Mouse (Mus musculus) kidney, postnatal 4 days (tissue): ENCODE measurements around the gene Plagl1.
"Not testable (repeated sequence)": the region's sequence is repeated elsewhere in the genome, so short reads cannot be mapped to it uniquely, and the experiment has no call there.

Source experiments
- DNase-seq, 2 experiments: peaks; one replicate each; pipeline ENCODE4 v3.0.0; 2021; ENCODE audit warnings: mixed read lengths in 2 of 2

Gene Plagl1

GRCm38 (mm10) chr10:13060021-13060668, at the start of gene Plagl1:
Gene Plagl1 (plus strand): TSS chr10:13060504.
- no peak for DNase-seq

GRCm38 (mm10) chr10:13014026-13014425, 46.3 kb upstream of the Plagl1 start:
- no peak for DNase-seq

DNA sequence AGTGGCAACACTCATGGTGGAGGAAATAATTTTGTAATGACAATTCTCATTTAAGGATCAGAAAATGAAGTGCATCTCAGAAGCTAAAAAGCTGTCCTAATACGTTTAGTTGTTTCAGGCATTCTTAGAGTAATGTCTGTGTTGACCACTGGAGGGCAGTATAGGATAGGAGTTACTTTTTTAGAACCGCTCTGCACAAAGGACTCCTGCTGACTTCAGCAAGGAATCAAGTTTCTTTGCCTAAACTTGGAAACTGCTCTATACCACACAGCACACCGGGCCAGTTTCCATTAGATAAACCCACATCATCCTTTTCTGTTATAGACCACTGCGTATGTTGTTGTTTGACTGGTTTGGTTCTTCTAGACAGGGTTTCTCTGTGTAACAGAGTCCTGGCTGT, 43.7 kb upstream of the Plagl1 start:
- DNase-seq: peak in 1 of 2 experiments; percentile 43

DNA sequence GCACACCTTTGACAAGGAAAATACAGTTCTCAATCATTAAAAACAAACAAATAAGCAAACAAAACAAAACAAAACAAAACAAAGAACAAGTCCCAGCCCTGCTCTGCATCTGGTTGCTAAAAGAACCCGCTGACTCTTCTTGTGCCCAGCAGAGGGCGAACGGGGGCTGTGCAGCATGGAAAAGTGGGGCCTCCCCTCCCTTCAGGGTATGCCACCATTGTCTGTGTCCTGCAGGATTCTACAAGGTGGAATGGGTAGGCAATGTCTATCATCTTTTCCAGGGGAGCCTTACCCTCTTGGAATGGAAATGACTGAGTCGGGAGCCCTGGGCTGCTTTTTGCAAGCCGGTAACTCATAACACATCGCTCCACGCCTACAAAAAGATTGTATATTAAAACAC, 41.8 kb upstream of the Plagl1 start:
- peak; percentile 68 to 72 for DNase-seq

DNA sequence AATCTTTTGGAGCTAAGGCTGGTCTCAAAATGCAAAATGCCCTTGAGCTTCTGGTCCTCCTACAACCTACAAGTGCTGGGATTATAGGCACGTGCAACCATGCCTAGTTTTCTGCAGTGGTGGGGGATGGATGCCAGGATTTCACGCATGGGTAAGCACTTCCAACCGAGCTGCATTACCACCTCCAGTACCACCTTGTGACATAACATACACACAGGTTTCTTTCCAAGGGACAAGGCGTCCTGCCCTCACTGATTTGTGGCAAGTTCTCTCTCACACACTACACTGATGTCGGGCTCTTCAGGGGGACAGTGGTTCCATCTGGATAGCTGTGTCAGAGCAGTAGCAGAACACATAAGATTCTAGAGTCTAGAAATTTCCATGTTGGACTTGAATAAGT, 41.3 kb upstream of the Plagl1 start:
- no peak for DNase-seq

DNA sequence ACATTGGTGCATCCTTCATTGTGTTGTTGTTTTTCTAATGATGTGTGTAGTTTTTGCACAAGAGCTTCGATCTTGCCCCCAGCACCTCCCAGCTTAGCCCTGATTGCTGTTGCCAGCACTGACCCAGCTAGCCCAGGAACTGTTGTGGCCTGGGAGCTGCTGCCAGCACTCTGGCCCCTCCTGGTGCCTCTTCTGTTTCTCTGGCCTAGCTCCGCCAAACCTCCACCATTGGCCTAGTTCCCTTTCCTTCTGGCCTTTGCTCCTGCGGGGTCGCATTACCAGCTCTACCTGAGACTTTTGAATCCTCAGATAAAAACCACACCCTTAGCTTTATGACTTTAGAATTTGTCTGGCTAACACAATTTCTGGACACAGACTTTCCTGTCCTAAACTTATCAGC, 38.2 kb upstream of the Plagl1 start:
- DNase-seq: no peak

GRCm38 (mm10) chr10:13023985-13024384, 36.3 kb upstream of the Plagl1 start:
- DNase-seq: not testable (repeated sequence)

GRCm38 (mm10) chr10:13027702-13028101, 32.6 kb upstream of the Plagl1 start:
- DNase-seq: no peak

GRCm38 (mm10) chr10:13028215-13028614, 32.1 kb upstream of the Plagl1 start:
- DNase-seq: no peak

DNA sequence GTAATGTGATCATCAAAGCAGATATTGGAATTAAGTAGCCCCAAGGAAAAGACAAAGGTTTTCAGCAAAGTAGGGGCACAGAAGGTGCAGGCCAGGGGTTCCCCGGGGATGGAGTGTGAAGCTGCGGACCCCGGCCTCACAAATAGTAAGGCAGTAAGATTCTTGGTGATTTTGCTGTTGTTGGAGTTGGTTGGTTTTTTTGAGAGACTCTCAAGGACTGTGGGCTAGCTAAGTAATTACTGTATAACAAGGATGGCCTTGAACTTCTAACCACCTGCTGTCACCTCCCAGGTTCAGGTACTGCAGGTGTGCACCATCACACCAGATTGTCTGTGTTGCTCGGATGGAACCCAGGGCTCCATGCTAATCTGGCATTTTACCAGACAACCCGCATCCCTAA, 30.9 kb upstream of the Plagl1 start:
- no peak for DNase-seq

DNA sequence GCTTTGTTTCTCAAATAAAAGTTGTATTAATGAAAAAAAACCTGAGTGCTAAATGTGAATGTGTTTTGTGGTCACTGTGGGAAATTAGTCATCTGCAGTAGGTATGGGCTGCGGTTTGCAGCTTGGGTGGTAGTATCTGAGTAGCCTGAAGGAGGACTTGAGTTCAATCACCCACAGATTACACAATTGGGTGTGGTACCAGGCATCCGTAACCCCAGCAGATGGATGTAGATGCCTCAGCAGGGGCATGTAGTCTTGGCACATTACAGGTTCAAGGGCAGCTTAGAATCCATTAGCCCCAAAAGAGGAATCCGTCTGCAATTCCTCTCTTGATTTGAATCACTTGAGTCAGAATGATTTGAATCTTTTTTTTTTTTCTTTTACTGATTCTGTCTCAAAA, 25.0 kb upstream of the Plagl1 start:
- DNase-seq: no peak

- no peak for DNase-seq
These were observed 20.6 kb upstream of the Plagl1 start for GRCm38 (mm10) chr10:13039637-13040174.

GRCm38 (mm10) chr10:13044659-13045058, 15.6 kb upstream of the Plagl1 start:
- DNase-seq: no peak

DNA sequence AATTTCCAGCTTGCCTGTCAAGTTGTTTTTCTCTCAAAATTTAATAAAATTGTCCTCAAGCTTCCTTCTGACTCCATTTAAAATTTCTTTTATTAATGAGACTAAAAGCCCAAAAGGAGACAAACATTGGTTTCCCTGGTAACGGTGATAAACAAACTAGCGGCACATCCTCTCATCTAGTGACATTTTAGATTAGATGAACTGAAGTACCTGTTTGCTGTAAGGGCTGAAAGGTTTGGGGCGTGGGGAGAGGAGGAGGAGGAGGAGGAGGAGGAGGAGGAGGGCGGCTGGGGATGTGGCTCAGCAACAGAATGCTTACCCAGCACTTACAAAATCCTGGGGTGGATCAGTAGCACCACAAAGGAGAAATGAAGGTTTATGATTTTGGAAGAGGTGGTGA, 12.5 kb upstream of the Plagl1 start:
- DNase-seq: no peak

DNA sequence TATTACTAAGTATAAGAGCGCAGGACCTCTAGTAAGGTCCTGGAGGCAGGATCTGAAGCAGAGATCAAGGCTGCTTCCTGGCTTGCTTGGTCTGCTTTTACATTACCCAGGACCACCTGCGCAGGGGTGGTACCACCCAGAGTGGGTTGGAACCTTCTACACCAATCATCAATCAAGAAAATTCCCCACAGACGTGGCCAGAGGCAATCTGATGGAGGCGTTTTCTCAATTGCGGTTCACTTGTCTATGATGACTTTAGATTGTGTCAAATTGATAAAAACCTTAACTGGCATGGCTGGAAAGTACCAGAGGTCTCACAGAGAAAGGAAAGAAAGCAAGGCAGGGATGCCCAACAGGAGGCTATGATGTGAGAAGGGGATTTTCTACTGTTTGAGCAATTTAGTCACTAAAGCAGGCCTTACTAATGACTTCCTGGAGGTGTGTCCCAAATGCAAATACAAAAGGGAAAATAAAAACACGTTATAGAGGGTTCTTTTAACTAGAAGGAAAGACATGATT, 3.4 kb upstream of the Plagl1 start:
- no peak for DNase-seq

- peak in 1 of 2 experiments; percentile 35 for DNase-seq
These were observed 742 bp downstream of the Plagl1 start for GRCm38 (mm10) chr10:13060821-13061671.

DNA sequence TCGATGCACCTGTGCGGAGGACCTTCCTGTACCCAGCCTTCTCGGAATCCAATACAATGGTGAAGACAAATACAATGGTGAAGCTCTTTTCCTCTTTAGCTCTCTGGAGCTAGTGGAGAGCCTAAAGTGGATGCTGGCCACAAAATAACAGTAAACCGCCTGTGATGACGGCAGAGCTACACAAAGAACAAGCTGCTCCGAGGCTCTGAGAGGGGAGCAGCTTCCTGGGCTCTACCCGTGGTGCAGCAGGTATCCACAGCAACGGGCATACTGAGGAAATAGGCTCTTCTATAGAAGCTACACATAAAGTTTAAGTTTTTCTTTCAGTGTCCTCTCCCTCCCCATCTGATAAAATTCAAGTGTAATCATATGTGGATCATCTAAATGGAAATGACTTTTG, 2.1 kb downstream of the Plagl1 start:
- no peak for DNase-seq

GRCm38 (mm10) chr10:13063457-13063856, 3.2 kb downstream of the Plagl1 start:
- DNase-seq: no peak

DNA sequence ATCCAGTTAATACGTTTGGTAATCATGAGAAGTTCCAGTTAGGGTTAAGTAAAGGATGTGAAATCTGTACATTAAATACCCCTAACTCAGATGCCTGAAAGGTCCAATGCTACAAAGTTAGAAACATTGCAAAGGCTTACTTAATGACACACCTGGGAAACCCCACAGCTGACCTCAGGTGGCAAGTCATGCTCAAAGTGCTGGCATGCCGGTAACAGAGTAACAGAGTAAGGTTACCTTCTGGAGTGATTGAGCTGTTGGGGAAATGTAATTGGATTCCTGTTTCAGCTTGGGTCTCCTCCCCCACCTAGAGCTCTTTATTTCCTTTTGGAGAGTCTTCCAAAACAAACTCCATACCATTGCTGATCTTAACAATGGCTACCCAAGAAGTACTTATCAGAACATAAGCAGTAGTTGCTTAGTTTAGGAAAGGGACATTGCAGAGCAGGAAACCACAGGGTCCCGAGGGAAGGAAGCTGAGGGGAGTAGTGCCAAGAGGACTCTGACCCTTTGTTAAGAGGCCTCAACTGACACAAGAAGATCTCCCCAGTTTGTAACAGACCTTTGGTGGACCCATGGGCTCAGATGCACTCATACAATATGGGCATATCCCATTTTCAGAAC, 4.9 kb downstream of the Plagl1 start:
- DNase-seq: no peak

DNA sequence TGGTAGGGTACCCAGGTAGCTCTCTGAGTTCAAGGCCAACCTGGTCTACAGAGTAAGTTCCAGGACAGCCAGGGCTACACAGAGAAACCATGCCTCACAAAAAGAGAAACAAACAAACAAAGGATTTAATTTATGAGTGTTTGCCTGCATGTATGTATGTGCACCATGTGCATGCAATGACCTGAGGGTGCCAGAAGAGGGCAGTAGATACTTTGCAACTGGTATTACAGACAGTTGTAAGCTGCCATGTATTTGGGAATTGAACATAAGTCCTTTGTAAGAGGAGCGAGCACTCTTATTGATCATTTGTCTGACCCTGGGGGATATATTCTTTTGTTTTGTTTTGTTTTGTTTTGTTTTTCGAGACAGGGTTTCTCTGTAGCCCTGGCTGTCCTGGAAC, 10.7 kb downstream of the Plagl1 start:
- DNase-seq: no peak

- no peak for DNase-seq
These were observed 16.7 kb downstream of the Plagl1 start for GRCm38 (mm10) chr10:13076807-13077532.

DNA sequence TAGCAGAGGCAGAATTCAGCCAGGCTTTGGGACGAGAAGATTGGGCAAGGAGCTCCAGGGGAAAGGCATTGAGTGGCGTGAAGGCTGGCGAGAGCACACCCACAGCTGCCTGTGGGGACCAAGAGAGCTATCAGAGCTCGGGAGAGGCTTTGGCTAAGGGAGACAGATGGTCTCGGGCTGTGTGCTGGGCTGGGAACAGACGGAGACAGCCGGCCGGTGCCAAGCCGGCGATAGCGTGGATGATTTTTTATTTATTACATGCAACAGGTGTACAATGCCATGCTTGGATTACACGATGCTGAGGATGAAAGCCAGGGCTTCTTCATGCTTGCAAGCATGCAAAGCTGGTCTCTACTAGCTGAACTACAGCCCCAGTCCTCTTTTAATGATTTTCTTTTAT, 22.2 kb downstream of the Plagl1 start:
- no peak for DNase-seq
